Mouse (Mus musculus): ENCODE data around the gene Unc80. TPM values are rescaled to one million over a fixed set of nuclear protein-coding genes. Genes with fewer than 3 reads are reported as not detected.
A peak's percentile ranks its signal among the peaks of the same experiment; 100 is the strongest.

Unc80 gene
- polyA plus RNA-seq, 1 experiment from 2014 or later, result 0.39 TPM

GRCm38 (mm10) chr1:66562332-66562731 lies 94.2 kb downstream of the Unc80 start:
- no peak overlapping the region for H3K27ac ChIP-seq (replicated peaks; ENCODE audit: low read depth, low read length)
- no peak overlapping the region for H3K4me3 ChIP-seq (ENCODE audit: low read depth, low read length)
- H3K27me3 ChIP-seq (replicated peaks; ENCODE audit: control insufficient read depth, insufficient read depth, low read length), result no peaks in the 10 kb centered on the region
- H3K4me1 ChIP-seq (ENCODE audit: control insufficient read depth, insufficient read depth, low read length), result no peaks in the 10 kb centered on the region
- no peak overlapping the region for H3K4me2 ChIP-seq (ENCODE audit: low read depth, low read length)
- H3K9me3 ChIP-seq (ENCODE audit: control insufficient read depth, low read length), result no peaks in the 10 kb centered on the region
- ATAC-seq (ENCODE audit: low read depth) (no peak), DNase-seq (ENCODE audit: low spot score) (no peak)
- no peak overlapping the region for H3K9ac ChIP-seq (ENCODE audit: low read depth, low read length)
- H3K36me3 ChIP-seq (ENCODE audit: control insufficient read depth, insufficient read depth, low read length), result no peaks in the 10 kb centered on the region
- WGBS, result 78% methylated on average over 2 of the region's 2 CpGs

DNA sequence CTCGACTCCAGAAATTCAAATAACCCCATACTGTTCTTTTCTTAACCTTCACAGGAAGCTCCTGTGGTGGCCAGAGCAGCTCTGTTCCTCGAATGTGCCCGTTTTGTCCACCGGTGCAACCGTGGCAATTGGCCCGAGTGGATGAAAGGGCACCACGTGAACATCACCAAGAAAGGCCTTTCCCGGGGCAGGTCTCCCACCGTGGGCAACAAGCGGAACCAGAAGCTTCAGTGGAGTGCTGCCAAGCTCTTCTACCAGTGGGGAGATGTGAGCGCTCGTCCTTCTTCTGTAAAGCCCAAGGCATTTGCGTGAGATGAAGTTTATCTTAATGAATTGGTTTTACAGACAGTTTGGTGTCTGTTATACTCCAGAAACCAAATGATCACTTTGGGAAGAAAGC lies 101.6 kb downstream of the Unc80 start:
- no peak overlapping the region for H3K27ac ChIP-seq (replicated peaks; ENCODE audit: low read depth, low read length)
- no peaks in the 10 kb centered on the region for H3K36me3 ChIP-seq (ENCODE audit: control insufficient read depth, insufficient read depth, low read length)
- H3K4me1 ChIP-seq (ENCODE audit: control insufficient read depth, insufficient read depth, low read length), result no peaks in the 10 kb centered on the region
- no peak for ATAC-seq (ENCODE audit: low read depth)
- H3K4me2 ChIP-seq (ENCODE audit: low read depth, low read length), result no peak overlapping the region
- no peaks in the 10 kb centered on the region for H3K27me3 ChIP-seq (replicated peaks; ENCODE audit: control insufficient read depth, insufficient read depth, low read length)
- 0 out of 2 replicates have a peak, but pooled peaks cover 3% of the 10 kb centered on the region for H3K9me3 ChIP-seq (ENCODE audit: control insufficient read depth, low read length)
- no peak for DNase-seq (ENCODE audit: low spot score)
- no peak overlapping the region for H3K9ac ChIP-seq (ENCODE audit: low read depth, low read length)
- no peak overlapping the region for H3K4me3 ChIP-seq (ENCODE audit: low read depth, low read length)
- WGBS, result 76% methylated on average over 13 of the region's 13 CpGs

- no peaks in the 10 kb centered on the region for H3K4me1 ChIP-seq (ENCODE audit: control insufficient read depth, insufficient read depth, low read length)
- DNase-seq (ENCODE audit: low spot score), result no peak
- no peak overlapping the region for H3K27ac ChIP-seq (replicated peaks; ENCODE audit: low read depth, low read length)
- H3K27me3 ChIP-seq (replicated peaks; ENCODE audit: control insufficient read depth, insufficient read depth, low read length), result no peaks in the 10 kb centered on the region
- H3K4me3 ChIP-seq (ENCODE audit: low read depth, low read length), result no peak overlapping the region
- ATAC-seq (ENCODE audit: low read depth), result no peak
- H3K9ac ChIP-seq (ENCODE audit: low read depth, low read length), result no peak overlapping the region
- no peaks in the 10 kb centered on the region for H3K36me3 ChIP-seq (ENCODE audit: control insufficient read depth, insufficient read depth, low read length)
- H3K4me2 ChIP-seq (ENCODE audit: low read depth, low read length), result no peak overlapping the region
- no peaks in the 10 kb centered on the region for H3K9me3 ChIP-seq (ENCODE audit: control insufficient read depth, low read length)
Measured at GRCm38 (mm10) chr1:66597163-66597788, 129.1 kb downstream of the Unc80 start.

- no peak for ATAC-seq (ENCODE audit: low read depth)
- H3K4me2 ChIP-seq (ENCODE audit: low read depth, low read length), result no peak overlapping the region
- no peaks in the 10 kb centered on the region for H3K4me1 ChIP-seq (ENCODE audit: control insufficient read depth, insufficient read depth, low read length)
- no peak overlapping the region for H3K9ac ChIP-seq (ENCODE audit: low read depth, low read length)
- no peaks in the 10 kb centered on the region for H3K27me3 ChIP-seq (replicated peaks; ENCODE audit: control insufficient read depth, insufficient read depth, low read length)
- no peaks in the 10 kb centered on the region for H3K9me3 ChIP-seq (ENCODE audit: control insufficient read depth, low read length)
- 84% methylated on average over 4 of the region's 4 CpGs for WGBS
- no peak for DNase-seq (ENCODE audit: low spot score)
- H3K36me3 ChIP-seq (ENCODE audit: control insufficient read depth, insufficient read depth, low read length), result no peaks in the 10 kb centered on the region
- H3K4me3 ChIP-seq (ENCODE audit: low read depth, low read length), result no peak overlapping the region
- no peak overlapping the region for H3K27ac ChIP-seq (replicated peaks; ENCODE audit: low read depth, low read length)
Measured at GRCm38 (mm10) chr1:66608304-66608703, 140.1 kb downstream of the Unc80 start.

GRCm38 (mm10) chr1:66617188-66617587 lies 149.0 kb downstream of the Unc80 start:
- Histone ChIP-seq H3K4me1 (ENCODE audit: control insufficient read depth, insufficient read depth, low read length) (no peaks in the 10 kb centered on the region), H3K4me3 (ENCODE audit: low read depth, low read length) (no peak overlapping the region), H3K27me3 (replicated peaks; ENCODE audit: control insufficient read depth, insufficient read depth, low read length) (no peaks in the 10 kb centered on the region), H3K9me3 (ENCODE audit: control insufficient read depth, low read length) (no peaks in the 10 kb centered on the region), H3K27ac (replicated peaks; ENCODE audit: low read depth, low read length) (0 out of 2 replicates have a peak overlapping the region, but pooled peaks have one; percentile 8), H3K36me3 (ENCODE audit: control insufficient read depth, insufficient read depth, low read length) (no peaks in the 10 kb centered on the region), H3K9ac (ENCODE audit: low read depth, low read length) (no peak overlapping the region), H3K4me2 (ENCODE audit: low read depth, low read length) (no peak overlapping the region)
- 7% methylated on average over 2 of the region's 2 CpGs for WGBS
- DNase-seq (ENCODE audit: low spot score), result peak; percentile 76
- ATAC-seq (ENCODE audit: low read depth), result peak; percentile 67; the same call in 1 of the 2 replicates

DNA sequence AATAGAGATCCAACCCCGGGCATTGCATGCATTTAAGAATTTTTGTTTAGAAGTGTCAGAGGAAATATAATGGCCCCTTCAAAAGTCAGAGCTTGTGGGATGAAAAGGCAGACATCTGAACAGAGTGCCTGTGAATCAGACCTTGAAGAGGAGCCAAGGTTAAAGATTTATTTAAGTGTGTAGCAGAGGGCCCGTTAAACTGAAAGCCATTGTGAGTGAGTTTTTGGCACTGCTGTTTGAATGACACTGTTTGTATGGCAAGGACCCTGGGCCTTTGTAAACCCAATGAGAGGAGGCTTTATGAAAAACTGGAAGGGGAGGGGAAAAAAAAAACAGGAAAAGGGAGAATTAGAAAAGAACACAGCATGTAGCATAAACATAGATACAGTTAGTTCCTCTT lies 170.0 kb downstream of the Unc80 start:
- H3K4me3 ChIP-seq (ENCODE audit: low read depth, low read length), result no peak overlapping the region
- H3K27ac ChIP-seq (replicated peaks; ENCODE audit: low read depth, low read length), result no peak overlapping the region
- no peaks in the 10 kb centered on the region for H3K36me3 ChIP-seq (ENCODE audit: control insufficient read depth, insufficient read depth, low read length)
- no peaks in the 10 kb centered on the region for H3K9me3 ChIP-seq (ENCODE audit: control insufficient read depth, low read length)
- no peaks in the 10 kb centered on the region for H3K4me1 ChIP-seq (ENCODE audit: control insufficient read depth, insufficient read depth, low read length)
- no peaks in the 10 kb centered on the region for H3K27me3 ChIP-seq (replicated peaks; ENCODE audit: control insufficient read depth, insufficient read depth, low read length)
- WGBS, result 51% methylated on average over 2 of the region's 2 CpGs
- no peak overlapping the region for H3K4me2 ChIP-seq (ENCODE audit: low read depth, low read length)
- no peak overlapping the region for H3K9ac ChIP-seq (ENCODE audit: low read depth, low read length)
- ATAC-seq (ENCODE audit: low read depth) (no peak), DNase-seq (ENCODE audit: low spot score) (peak; percentile 17)

- no peaks in the 10 kb centered on the region for H3K36me3 ChIP-seq (ENCODE audit: control insufficient read depth, insufficient read depth, low read length)
- H3K27me3 ChIP-seq (replicated peaks; ENCODE audit: control insufficient read depth, insufficient read depth, low read length), result no peaks in the 10 kb centered on the region
- H3K27ac ChIP-seq (replicated peaks; ENCODE audit: low read depth, low read length), result no peak overlapping the region
- no peaks in the 10 kb centered on the region for H3K9me3 ChIP-seq (ENCODE audit: control insufficient read depth, low read length)
- H3K9ac ChIP-seq (ENCODE audit: low read depth, low read length), result no peak overlapping the region
- H3K4me3 ChIP-seq (ENCODE audit: low read depth, low read length), result no peak overlapping the region
- DNase-seq (ENCODE audit: low spot score) (no peak), ATAC-seq (ENCODE audit: low read depth) (no peak)
- H3K4me2 ChIP-seq (ENCODE audit: low read depth, low read length), result no peak overlapping the region
- no peaks in the 10 kb centered on the region for H3K4me1 ChIP-seq (ENCODE audit: control insufficient read depth, insufficient read depth, low read length)
Measured at GRCm38 (mm10) chr1:66646894-66647293, 178.7 kb downstream of the Unc80 start.

DNA sequence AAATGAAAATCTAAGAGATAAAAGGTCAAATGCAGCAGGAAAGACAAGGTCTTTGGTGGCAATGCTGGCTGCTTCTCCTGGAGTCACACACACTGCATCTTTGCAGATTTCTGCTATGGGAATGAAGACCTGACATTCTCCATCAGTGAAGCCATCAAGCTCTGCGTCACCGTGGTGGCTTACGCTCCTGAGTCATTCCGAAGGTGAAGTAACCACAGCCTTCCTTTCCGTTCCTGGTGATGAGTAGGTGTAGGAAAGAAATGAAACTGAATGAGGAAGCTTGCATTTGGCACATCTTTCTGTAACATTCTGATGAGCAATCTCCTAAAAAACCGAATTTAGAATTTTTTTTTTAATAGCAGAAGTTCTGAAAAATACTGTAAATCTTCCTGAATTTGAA lies 181.4 kb downstream of the Unc80 start:
- Histone ChIP-seq H3K4me3 (ENCODE audit: low read depth, low read length) (no peak overlapping the region), H3K4me1 (ENCODE audit: control insufficient read depth, insufficient read depth, low read length) (no peaks in the 10 kb centered on the region), H3K9me3 (ENCODE audit: control insufficient read depth, low read length) (no peaks in the 10 kb centered on the region), H3K4me2 (ENCODE audit: low read depth, low read length) (no peak overlapping the region), H3K27ac (replicated peaks; ENCODE audit: low read depth, low read length) (no peak overlapping the region), H3K9ac (ENCODE audit: low read depth, low read length) (no peak overlapping the region), H3K27me3 (replicated peaks; ENCODE audit: control insufficient read depth, insufficient read depth, low read length) (no peaks in the 10 kb centered on the region), H3K36me3 (ENCODE audit: control insufficient read depth, insufficient read depth, low read length) (no peaks in the 10 kb centered on the region)
- DNase-seq (ENCODE audit: low spot score), result no peak
- ATAC-seq (ENCODE audit: low read depth), result no peak
- WGBS, result 85% methylated on average over 6 of the region's 6 CpGs

DNA sequence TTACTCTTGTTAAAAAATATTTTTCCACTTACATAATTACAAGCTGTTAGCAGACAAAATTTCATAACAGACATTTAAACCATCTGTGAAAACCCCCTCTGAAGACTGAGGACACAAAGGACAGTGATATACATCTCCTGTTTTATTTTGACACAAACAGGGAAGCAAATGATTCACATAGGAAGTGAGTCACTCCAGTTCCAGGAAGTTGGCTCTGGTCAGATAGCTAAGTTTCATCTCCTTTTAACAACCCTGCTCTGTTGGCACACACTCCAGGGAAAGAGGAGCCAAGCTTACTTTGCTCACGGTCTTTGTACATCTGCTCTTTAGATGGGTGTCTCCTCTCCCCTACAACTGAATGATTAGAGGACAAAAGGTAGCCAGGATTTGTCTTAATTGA lies 181.8 kb downstream of the Unc80 start:
- H3K9ac ChIP-seq (ENCODE audit: low read depth, low read length), result no peak overlapping the region
- H3K4me1 ChIP-seq (ENCODE audit: control insufficient read depth, insufficient read depth, low read length), result no peaks in the 10 kb centered on the region
- no peaks in the 10 kb centered on the region for H3K27me3 ChIP-seq (replicated peaks; ENCODE audit: control insufficient read depth, insufficient read depth, low read length)
- ATAC-seq (ENCODE audit: low read depth) (no peak), DNase-seq (ENCODE audit: low spot score) (no peak)
- no peaks in the 10 kb centered on the region for H3K9me3 ChIP-seq (ENCODE audit: control insufficient read depth, low read length)
- H3K27ac ChIP-seq (replicated peaks; ENCODE audit: low read depth, low read length), result no peak overlapping the region
- no peak overlapping the region for H3K4me3 ChIP-seq (ENCODE audit: low read depth, low read length)
- H3K36me3 ChIP-seq (ENCODE audit: control insufficient read depth, insufficient read depth, low read length), result no peaks in the 10 kb centered on the region
- no peak overlapping the region for H3K4me2 ChIP-seq (ENCODE audit: low read depth, low read length)
- 67% methylated on average over 1 of the region's 1 CpGs for WGBS

Measured in embryonic facial prominence, embryonic 14.5 days (tissue).